Mouse (Mus musculus): ENCODE data around the gene Slc22a3. TPM values are rescaled to one million over a fixed set of nuclear protein-coding genes. Genes with fewer than 3 reads are reported as not detected.

The Slc22a3 gene
- polyA plus RNA-seq, 1 experiment from 2014 or later: 0.45 TPM

GRCm38 (mm10) chr17:12381579-12381978 is 125.9 kb downstream of the Slc22a3 start:
- H3K27ac ChIP-seq (ENCODE audit: low read length): no peak overlapping the region
- no peaks in the 10 kb centered on the region for H3K9me3 ChIP-seq (ENCODE audit: control insufficient read depth, low read depth, low read length)
- no peaks in the 10 kb centered on the region for H3K36me3 ChIP-seq (ENCODE audit: control insufficient read depth, insufficient read depth, low read length)
- no peak for ATAC-seq (ENCODE audit: insufficient number of reproducible peaks, insufficient read depth, low FRiP score, low read depth)
- H3K4me1 ChIP-seq (ENCODE audit: control insufficient read depth, insufficient read depth, low read length): no peaks in the 10 kb centered on the region
- no peak overlapping the region for H3K4me2 ChIP-seq (replicated peaks; ENCODE audit: low read depth, low read length)
- 67% methylated on average over 2 of the region's 2 CpGs for WGBS
- H3K9ac ChIP-seq (replicated peaks; ENCODE audit: low read depth, low read length): no peak overlapping the region
- no peak overlapping the region for H3K4me3 ChIP-seq (ENCODE audit: low read depth, low read length)
- no peaks in the 10 kb centered on the region for H3K27me3 ChIP-seq (ENCODE audit: control insufficient read depth, insufficient read depth, low read length)

- no peak overlapping the region for H3K9ac ChIP-seq (replicated peaks; ENCODE audit: low read depth, low read length)
- H3K27me3 ChIP-seq (ENCODE audit: control insufficient read depth, insufficient read depth, low read length): no peaks in the 10 kb centered on the region
- H3K4me3 ChIP-seq (ENCODE audit: low read depth, low read length): no peak overlapping the region
- H3K9me3 ChIP-seq (ENCODE audit: control insufficient read depth, low read depth, low read length): no peaks in the 10 kb centered on the region
- H3K4me2 ChIP-seq (replicated peaks; ENCODE audit: low read depth, low read length): no peak overlapping the region
- H3K36me3 ChIP-seq (ENCODE audit: control insufficient read depth, insufficient read depth, low read length): no peaks in the 10 kb centered on the region
- H3K4me1 ChIP-seq (ENCODE audit: control insufficient read depth, insufficient read depth, low read length): no peaks in the 10 kb centered on the region
- ATAC-seq (ENCODE audit: insufficient number of reproducible peaks, insufficient read depth, low FRiP score, low read depth): no peak
- 80% methylated on average over 4 of the region's 4 CpGs for WGBS
- H3K27ac ChIP-seq (ENCODE audit: low read length): no peak overlapping the region
Measured at GRCm38 (mm10) chr17:12380287-12380686, 127.2 kb downstream of the Slc22a3 start.

- Histone ChIP-seq H3K4me3 (ENCODE audit: low read depth, low read length) (no peak within 1 kb of the TSS), H3K9me3 (ENCODE audit: control insufficient read depth, low read depth, low read length) (no peaks in the 10 kb centered on the region), H3K9ac (replicated peaks; ENCODE audit: low read depth, low read length) (no peak within 1 kb of the TSS), H3K4me1 (ENCODE audit: control insufficient read depth, insufficient read depth, low read length) (no peaks in the 10 kb centered on the region), H3K27me3 (ENCODE audit: control insufficient read depth, insufficient read depth, low read length) (no peaks in the 10 kb centered on the region), H3K4me2 (replicated peaks; ENCODE audit: low read depth, low read length) (no peak within 1 kb of the TSS), H3K27ac (ENCODE audit: low read length) (no peak within 1 kb of the TSS), H3K36me3 (ENCODE audit: control insufficient read depth, insufficient read depth, low read length) (no peaks in the 10 kb centered on the region)
- WGBS: 85% methylated on average over 11 of the region's 11 CpGs
- ATAC-seq (ENCODE audit: insufficient number of reproducible peaks, insufficient read depth, low FRiP score, low read depth): no peak
Measured at GRCm38 (mm10) chr17:12377981-12378705, 129.4 kb downstream of the Slc22a3 start, which contains the start of gene Plg. Gene Plg (plus strand): TSS chr17:12378608.

GRCm38 (mm10) chr17:12373601-12374144 is 133.8 kb downstream of the Slc22a3 start:
- H3K4me2 ChIP-seq (replicated peaks; ENCODE audit: low read depth, low read length): no peak overlapping the region
- ATAC-seq (ENCODE audit: insufficient number of reproducible peaks, insufficient read depth, low FRiP score, low read depth): no peak
- no peaks in the 10 kb centered on the region for H3K27me3 ChIP-seq (ENCODE audit: control insufficient read depth, insufficient read depth, low read length)
- no peaks in the 10 kb centered on the region for H3K36me3 ChIP-seq (ENCODE audit: control insufficient read depth, insufficient read depth, low read length)
- WGBS: 62% methylated on average over 3 of the region's 3 CpGs
- H3K4me3 ChIP-seq (ENCODE audit: low read depth, low read length): no peak overlapping the region
- no peak overlapping the region for H3K9ac ChIP-seq (replicated peaks; ENCODE audit: low read depth, low read length)
- H3K4me1 ChIP-seq (ENCODE audit: control insufficient read depth, insufficient read depth, low read length): peaks cover 2% of the 10 kb centered on the region; the same call in 1 of the 2 replicates
- H3K9me3 ChIP-seq (ENCODE audit: control insufficient read depth, low read depth, low read length): no peaks in the 10 kb centered on the region
- no peak overlapping the region for H3K27ac ChIP-seq (ENCODE audit: low read length)

GRCm38 (mm10) chr17:12372021-12372420 is 135.5 kb downstream of the Slc22a3 start:
- Histone ChIP-seq H3K4me3 (ENCODE audit: low read depth, low read length) (no peak overlapping the region), H3K9ac (replicated peaks; ENCODE audit: low read depth, low read length) (no peak overlapping the region), H3K9me3 (ENCODE audit: control insufficient read depth, low read depth, low read length) (no peaks in the 10 kb centered on the region), H3K4me1 (ENCODE audit: control insufficient read depth, insufficient read depth, low read length) (peaks cover 2% of the 10 kb centered on the region; the same call in 1 of the 2 replicates), H3K36me3 (ENCODE audit: control insufficient read depth, insufficient read depth, low read length) (no peaks in the 10 kb centered on the region), H3K27ac (ENCODE audit: low read length) (no peak overlapping the region), H3K4me2 (replicated peaks; ENCODE audit: low read depth, low read length) (no peak overlapping the region), H3K27me3 (ENCODE audit: control insufficient read depth, insufficient read depth, low read length) (no peaks in the 10 kb centered on the region)
- 29% methylated on average over 4 of the region's 4 CpGs for WGBS
- ATAC-seq (ENCODE audit: insufficient number of reproducible peaks, insufficient read depth, low FRiP score, low read depth): no peak

- no peaks in the 10 kb centered on the region for H3K36me3 ChIP-seq (ENCODE audit: control insufficient read depth, insufficient read depth, low read length)
- no peak overlapping the region for H3K27ac ChIP-seq (ENCODE audit: low read length)
- no peaks in the 10 kb centered on the region for H3K9me3 ChIP-seq (ENCODE audit: control insufficient read depth, low read depth, low read length)
- no peak overlapping the region for H3K9ac ChIP-seq (replicated peaks; ENCODE audit: low read depth, low read length)
- H3K4me2 ChIP-seq (replicated peaks; ENCODE audit: low read depth, low read length): no peak overlapping the region
- H3K27me3 ChIP-seq (ENCODE audit: control insufficient read depth, insufficient read depth, low read length): no peaks in the 10 kb centered on the region
- peaks cover 2% of the 10 kb centered on the region; the same call in 1 of the 2 replicates for H3K4me1 ChIP-seq (ENCODE audit: control insufficient read depth, insufficient read depth, low read length)
- WGBS: 34% methylated on average over 10 of the region's 10 CpGs
- no peak overlapping the region for H3K4me3 ChIP-seq (ENCODE audit: low read depth, low read length)
- ATAC-seq (ENCODE audit: insufficient number of reproducible peaks, insufficient read depth, low FRiP score, low read depth): no peak
Measured at GRCm38 (mm10) chr17:12371310-12371925, 136.1 kb downstream of the Slc22a3 start.

- Histone ChIP-seq H3K36me3 (ENCODE audit: control insufficient read depth, insufficient read depth, low read length) (no peaks in the 10 kb centered on the region), H3K27me3 (ENCODE audit: control insufficient read depth, insufficient read depth, low read length) (no peaks in the 10 kb centered on the region), H3K4me1 (ENCODE audit: control insufficient read depth, insufficient read depth, low read length) (peaks cover 2% of the 10 kb centered on the region; the same call in 1 of the 2 replicates), H3K9ac (replicated peaks; ENCODE audit: low read depth, low read length) (no peak overlapping the region), H3K27ac (ENCODE audit: low read length) (no peak overlapping the region), H3K4me3 (ENCODE audit: low read depth, low read length) (no peak overlapping the region), H3K4me2 (replicated peaks; ENCODE audit: low read depth, low read length) (no peak overlapping the region), H3K9me3 (ENCODE audit: control insufficient read depth, low read depth, low read length) (no peaks in the 10 kb centered on the region)
- peak; percentile 40; the same call in 1 of the 2 replicates for ATAC-seq (ENCODE audit: insufficient number of reproducible peaks, insufficient read depth, low FRiP score, low read depth)
- WGBS: 72% methylated on average over 4 of the region's 4 CpGs
Measured at GRCm38 (mm10) chr17:12370289-12370688, 137.2 kb downstream of the Slc22a3 start.

- H3K27ac ChIP-seq (ENCODE audit: low read length): no peak overlapping the region
- H3K9ac ChIP-seq (replicated peaks; ENCODE audit: low read depth, low read length): no peak overlapping the region
- no peak overlapping the region for H3K4me3 ChIP-seq (ENCODE audit: low read depth, low read length)
- no peak overlapping the region for H3K4me2 ChIP-seq (replicated peaks; ENCODE audit: low read depth, low read length)
- ATAC-seq (ENCODE audit: insufficient number of reproducible peaks, insufficient read depth, low FRiP score, low read depth): no peak
- no peaks in the 10 kb centered on the region for H3K36me3 ChIP-seq (ENCODE audit: control insufficient read depth, insufficient read depth, low read length)
- H3K27me3 ChIP-seq (ENCODE audit: control insufficient read depth, insufficient read depth, low read length): no peaks in the 10 kb centered on the region
- WGBS: 56% methylated on average over 5 of the region's 5 CpGs
- no peaks in the 10 kb centered on the region for H3K9me3 ChIP-seq (ENCODE audit: control insufficient read depth, low read depth, low read length)
- peaks cover 2% of the 10 kb centered on the region; the same call in 1 of the 2 replicates for H3K4me1 ChIP-seq (ENCODE audit: control insufficient read depth, insufficient read depth, low read length)
Measured at GRCm38 (mm10) chr17:12369393-12369792, 138.1 kb downstream of the Slc22a3 start.

Data from stomach, embryonic 14.5 days (tissue).